Mouse (Mus musculus) intestine, embryonic 14.5 days (tissue): ENCODE measurements at regions not wholly inside any gene's neighbourhood (a gene's known extent, or its start where the extent isn't known, plus 50 kb on each side); places are given as distances from the start of the nearest gene placed in this dataset.
A peak's percentile ranks its signal among the peaks of the same experiment; 100 is the strongest.

Experiments
- ATAC-seq: fragments of 200-750 bp; cut with Nextera tagmentation; replicated peaks from 2 replicates; pipeline ENCODE4 v1.8.0; 2017; ENCODE audit warnings: low read depth, moderate number of reproducible peaks, moderate TSS enrichment, moderate library complexity; ENCODE audit not compliant: low FRiP score, low TSS enrichment
- DNase-seq: peaks from one replicate; pipeline ENCODE4 v3.0.0-alpha.2; 2018; ENCODE audit warnings: low spot score
- H3K27ac ChIP-seq: fragments of 300-500 bp; sonication (generic); 2 replicates; pipeline ENCODE4 v1.5.1; 2014; ENCODE audit warnings: low read depth, mild to moderate bottlenecking, control low read depth
- H3K27me3 ChIP-seq: fragments of 300-500 bp; sonication (generic); replicated peaks from 2 replicates; pipeline ENCODE4 v1.6.1; 2014; ENCODE audit warnings: low read length, control low read depth; ENCODE audit not compliant: control insufficient read depth, insufficient read depth
- H3K36me3 ChIP-seq: fragments of 300-500 bp; sonication (generic); 2 replicates; pipeline ENCODE4 v1.6.1; 2014; ENCODE audit warnings: low read length, control low read depth; ENCODE audit not compliant: control insufficient read depth, insufficient read depth
- H3K4me1 ChIP-seq: fragments of 300-500 bp; sonication (generic); replicated peaks from 2 replicates; pipeline ENCODE4 v1.6.1; 2014; ENCODE audit warnings: low read length, control low read depth, mixed read lengths; ENCODE audit not compliant: control insufficient read depth, insufficient read depth
- H3K4me2 ChIP-seq: fragments of 300-500 bp; sonication (generic); 2 replicates; pipeline ENCODE4 v1.6.1; 2014; ENCODE audit warnings: low read length
- H3K4me3 ChIP-seq: fragments of 300-500 bp; sonication (generic); 2 replicates; pipeline ENCODE4 v1.5.1; 2014; ENCODE audit warnings: low read depth, low read length, control low read depth, mixed read lengths
- H3K9ac ChIP-seq: fragments of 300-500 bp; sonication (generic); 2 replicates; pipeline ENCODE4 v1.6.1; 2014; ENCODE audit warnings: mild to moderate bottlenecking, low read length
- H3K9me3 ChIP-seq: fragments of 300-500 bp; sonication (generic); 2 replicates; pipeline ENCODE4 v1.6.1; 2016; ENCODE audit warnings: low read length, control low read depth; ENCODE audit not compliant: control insufficient read depth
- WGBS: fragments of 180-500 bp; shearing (Covaris S2); extraction: QIAGEN DNeasy Blood & Tissue Kit; methylation state at CpG from one replicate; pipeline ENCODE4 v1.1.7; 2014; 5-methylcytosine and 5-hydroxymethylcytosine counted together

GRCm38 (mm10) chr17:45297860-45298259 is 135.7 kb downstream of the Cdc5l start:
- WGBS = 52% methylated on average over 3 of the region's 3 CpGs
- no peak overlapping the region for H3K27ac ChIP-seq
- no peaks in the 10 kb centered on the region for H3K36me3 ChIP-seq
- H3K4me1 ChIP-seq = no peaks in the 10 kb centered on the region; the same call in 1 of the 2 replicates
- 0 out of 2 replicates have a peak, but pooled peaks cover 3% of the 10 kb centered on the region for H3K27me3 ChIP-seq
- DNase-seq (no peak), ATAC-seq (no peak)
- no peaks in the 10 kb centered on the region for H3K9me3 ChIP-seq
- H3K9ac ChIP-seq = no peak overlapping the region
- no peak overlapping the region for H3K4me3 ChIP-seq
- no peak overlapping the region for H3K4me2 ChIP-seq

GRCm38 (mm10) chr17:45296363-45296762 is 137.2 kb downstream of the Cdc5l start:
- no peak overlapping the region for H3K4me2 ChIP-seq
- 82% methylated on average over 1 of the region's 1 CpGs for WGBS

DNA sequence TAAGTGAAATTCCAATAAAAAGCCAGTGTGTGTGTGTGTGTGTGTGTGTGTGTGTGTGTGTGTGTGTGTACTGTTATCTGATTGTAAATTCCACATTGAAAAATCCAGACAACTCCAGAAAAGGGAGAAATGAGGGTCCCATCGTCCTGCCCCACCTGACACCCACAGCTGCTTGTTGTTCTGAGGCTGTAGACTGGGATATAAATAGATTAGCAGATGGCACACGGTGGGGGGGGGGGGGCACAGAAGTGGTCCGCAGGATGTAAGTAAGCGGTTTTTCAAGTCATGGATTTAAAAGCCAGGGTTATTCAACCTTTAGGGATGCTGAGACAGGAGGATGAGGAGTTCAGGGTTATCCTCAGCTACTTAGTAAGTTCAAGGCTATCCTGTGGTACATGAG is 138.7 kb downstream of the Cdc5l start:
- H3K4me1 ChIP-seq = no peaks in the 10 kb centered on the region; the same call in 1 of the 2 replicates
- no peak overlapping the region for H3K9ac ChIP-seq
- no peak overlapping the region for H3K4me2 ChIP-seq
- 61% methylated on average over 4 of the region's 4 CpGs for WGBS
- no peaks in the 10 kb centered on the region for H3K9me3 ChIP-seq
- H3K27ac ChIP-seq = no peak overlapping the region
- H3K4me3 ChIP-seq = no peak overlapping the region
- no peak for ATAC-seq
- no peak for DNase-seq
- no peaks in the 10 kb centered on the region for H3K36me3 ChIP-seq
- H3K27me3 ChIP-seq = 0 out of 2 replicates have a peak, but pooled peaks cover 3% of the 10 kb centered on the region

More at GRCm38 (mm10) chr17:45296363-45296762, 137.2 kb downstream of the Cdc5l start:
- ATAC-seq = no peak
- no peak for DNase-seq
- Histone ChIP-seq H3K4me1 (no peaks in the 10 kb centered on the region; the same call in 1 of the 2 replicates), H3K36me3 (no peaks in the 10 kb centered on the region), H3K27ac (no peak overlapping the region), H3K4me3 (no peak overlapping the region), H3K27me3 (0 out of 2 replicates have a peak, but pooled peaks cover 3% of the 10 kb centered on the region), H3K9ac (no peak overlapping the region), H3K9me3 (no peaks in the 10 kb centered on the region)

DNA sequence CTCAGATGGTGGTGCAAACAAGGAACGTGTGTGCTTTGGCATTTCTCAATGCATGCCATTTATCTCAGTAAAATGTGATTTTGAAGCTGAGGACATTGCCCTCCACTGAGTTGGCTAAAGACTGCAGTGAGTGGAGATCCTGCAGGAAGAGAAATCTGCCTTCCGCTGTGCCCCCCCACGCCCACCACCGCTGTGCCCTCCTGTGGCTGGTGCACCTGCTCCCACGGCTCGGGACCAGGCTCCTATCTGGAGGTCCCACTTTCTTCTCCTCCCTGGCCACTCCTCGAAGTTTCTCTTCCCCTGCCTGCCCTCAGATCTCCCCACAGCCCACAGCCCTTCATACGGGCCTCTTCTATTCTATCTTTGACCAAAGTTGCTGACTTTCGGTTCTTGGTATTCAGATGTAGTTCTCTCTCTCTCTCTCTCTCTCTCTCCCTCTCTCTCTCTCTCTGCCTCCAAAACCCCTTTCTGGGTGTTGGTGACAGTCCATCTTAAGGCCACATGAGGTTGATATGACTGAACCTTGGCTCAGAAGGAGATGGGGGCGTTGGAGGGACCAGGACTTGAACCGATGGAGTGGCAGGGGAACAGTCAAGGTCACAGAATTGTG is 139.2 kb downstream of the Cdc5l start:
- ATAC-seq (no peak), DNase-seq (no peak)
- Histone ChIP-seq H3K27me3 (0 out of 2 replicates have a peak, but pooled peaks cover 3% of the 10 kb centered on the region), H3K4me2 (no peak overlapping the region), H3K4me3 (no peak overlapping the region), H3K27ac (no peak overlapping the region), H3K4me1 (no peaks in the 10 kb centered on the region; the same call in 1 of the 2 replicates), H3K36me3 (no peaks in the 10 kb centered on the region), H3K9ac (no peak overlapping the region), H3K9me3 (no peaks in the 10 kb centered on the region)
- WGBS = 86% methylated on average over 11 of the region's 11 CpGs

- ATAC-seq = no peak
Measured at GRCm38 (mm10) chr17:45292883-45293282, 140.7 kb downstream of the Cdc5l start.

GRCm38 (mm10) chr17:45291052-45291451 is 142.5 kb downstream of the Cdc5l start:
- 90% methylated on average over 5 of the region's 5 CpGs for WGBS
- Histone ChIP-seq H3K27me3 (no peaks in the 10 kb centered on the region), H3K4me1 (no peaks in the 10 kb centered on the region), H3K27ac (no peak overlapping the region), H3K9ac (no peak overlapping the region), H3K9me3 (no peaks in the 10 kb centered on the region), H3K4me2 (no peak overlapping the region), H3K4me3 (no peak overlapping the region), H3K36me3 (no peaks in the 10 kb centered on the region)
- DNase-seq (no peak), ATAC-seq (no peak)

More at GRCm38 (mm10) chr17:45292883-45293282, 140.7 kb downstream of the Cdc5l start:
- WGBS = 80% methylated on average over 7 of the region's 7 CpGs
- no peaks in the 10 kb centered on the region for H3K9me3 ChIP-seq
- H3K4me2 ChIP-seq = no peak overlapping the region
- no peak for DNase-seq
- H3K4me3 ChIP-seq = no peak overlapping the region
- H3K27ac ChIP-seq = no peak overlapping the region
- H3K27me3 ChIP-seq = 0 out of 2 replicates have a peak, but pooled peaks cover 3% of the 10 kb centered on the region
- H3K4me1 ChIP-seq = no peaks in the 10 kb centered on the region
- H3K36me3 ChIP-seq = no peaks in the 10 kb centered on the region
- no peak overlapping the region for H3K9ac ChIP-seq

GRCm38 (mm10) chr17:45285621-45286189 is 147.8 kb downstream of the Cdc5l start:
- H3K9me3 ChIP-seq = no peaks in the 10 kb centered on the region
- WGBS = 98% methylated on average over 3 of the region's 3 CpGs
- H3K36me3 ChIP-seq = no peaks in the 10 kb centered on the region
- no peaks in the 10 kb centered on the region for H3K4me1 ChIP-seq
- H3K4me3 ChIP-seq = no peak overlapping the region
- ATAC-seq (no peak), DNase-seq (no peak)
- no peak overlapping the region for H3K9ac ChIP-seq
- H3K27me3 ChIP-seq = no peaks in the 10 kb centered on the region
- H3K27ac ChIP-seq = no peak overlapping the region
- H3K4me2 ChIP-seq = no peak overlapping the region

- no peak for ATAC-seq
Measured at GRCm38 (mm10) chr17:45281554-45281953, 152.0 kb downstream of the Cdc5l start.

DNA sequence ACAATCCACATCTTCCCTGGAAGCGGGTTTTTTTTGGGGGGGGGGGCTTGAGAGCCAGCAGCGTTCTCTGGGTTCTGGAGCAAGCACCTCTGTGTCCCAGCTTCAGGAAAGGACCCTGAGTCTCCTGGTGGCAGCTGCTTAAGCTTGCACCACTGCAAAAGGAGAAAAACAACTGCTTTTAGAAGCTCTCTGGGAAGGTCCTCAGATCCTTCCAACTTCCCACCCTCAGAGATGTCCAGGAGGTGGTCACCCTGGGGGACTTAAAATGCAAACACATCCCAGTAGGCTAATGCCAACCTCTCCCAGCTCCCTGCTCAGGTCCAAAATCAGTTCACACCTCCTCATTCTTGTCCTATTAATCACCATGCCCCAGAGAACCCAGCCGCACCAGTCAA is 153.7 kb downstream of the Cdc5l start:
- peak overlapping the region; percentile 25 for H3K4me2 ChIP-seq
- DNase-seq = no peak
- no peak overlapping the region for H3K9ac ChIP-seq
- no peaks in the 10 kb centered on the region for H3K36me3 ChIP-seq
- no peak for ATAC-seq
- H3K27me3 ChIP-seq = no peaks in the 10 kb centered on the region; the same call in 1 of the 2 replicates
- 25% methylated on average over 3 of the region's 3 CpGs for WGBS
- H3K4me1 ChIP-seq = peaks cover 12% of the 10 kb centered on the region
- no peak overlapping the region for H3K4me3 ChIP-seq
- H3K9me3 ChIP-seq = no peaks in the 10 kb centered on the region
- H3K27ac ChIP-seq = no peak overlapping the region

More at GRCm38 (mm10) chr17:45281554-45281953, 152.0 kb downstream of the Cdc5l start:
- Histone ChIP-seq H3K36me3 (no peaks in the 10 kb centered on the region), H3K27me3 (no peaks in the 10 kb centered on the region; the same call in 1 of the 2 replicates), H3K4me2 (no peak overlapping the region), H3K9ac (no peak overlapping the region), H3K4me1 (peaks cover 12% of the 10 kb centered on the region), H3K4me3 (no peak overlapping the region), H3K9me3 (no peaks in the 10 kb centered on the region), H3K27ac (no peak overlapping the region)
- WGBS = 95% methylated on average over 1 of the region's 1 CpGs
- no peak for DNase-seq
